Mouse (Mus musculus): ENCODE data around the gene Cdkn2b. TPM values are rescaled to one million over a fixed set of nuclear protein-coding genes. Genes with fewer than 3 reads are reported as not detected.

The Cdkn2b gene
- polyA plus RNA-seq (2015; fragmentation: Nextera tagmentation; extraction: Ambion mirVana) = 3.3 and 4.9 TPM in 2 replicates

DNA sequence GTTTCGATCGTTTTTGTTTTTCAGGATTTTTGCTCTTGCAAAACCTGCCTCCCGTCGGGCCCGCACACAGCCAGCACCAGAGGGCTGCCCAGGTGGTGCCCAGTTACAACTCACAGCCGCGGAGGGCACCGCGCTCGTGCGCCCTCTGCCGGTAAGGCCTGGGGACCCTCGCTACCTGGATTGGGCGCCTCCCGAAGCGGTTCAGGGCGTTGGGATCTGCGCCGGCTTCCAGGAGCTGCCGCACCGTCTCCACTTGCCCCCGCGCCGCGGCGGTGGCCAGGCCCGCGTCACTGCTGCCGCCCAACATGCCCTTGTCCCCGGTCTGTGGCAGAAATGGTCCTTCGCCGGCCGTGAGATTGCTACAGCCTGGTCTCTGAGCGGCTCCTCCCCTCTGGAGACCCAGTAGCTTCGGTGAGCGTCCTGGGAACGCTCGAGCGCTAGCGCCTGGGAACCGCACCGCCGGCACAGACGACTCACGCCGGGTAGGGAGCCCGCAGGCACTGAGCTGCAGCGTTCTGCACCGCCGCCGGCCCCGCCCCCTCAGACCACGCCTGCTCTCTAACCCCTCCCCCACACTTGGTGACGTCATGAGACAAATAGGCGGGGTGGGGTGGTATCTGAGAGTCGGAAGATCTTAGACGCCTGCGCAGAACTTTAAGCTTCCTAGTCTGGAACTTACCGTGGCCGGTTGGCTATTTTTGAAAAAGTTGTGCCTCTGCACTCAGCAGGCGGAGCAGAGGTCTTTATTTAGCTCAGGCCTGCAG lies at the start of gene Cdkn2b:
TSS of gene Cdkn2b (minus strand) at position 549 of the 764 bp plus-strand sequence.
- DNase-seq (ENCODE audit: low spot score) = peak; percentile 71
- Histone ChIP-seq H3K4me2 (ENCODE audit: low read length) (peak within 1 kb of the TSS; percentile 94), H3K27me3 (ENCODE audit: insufficient read depth, low read length) (peaks cover 60% of the 10 kb centered on the region), H3K27ac (no peak within 1 kb of the TSS), H3K36me3 (ENCODE audit: insufficient read depth, low read length) (no peaks in the 10 kb centered on the region), H3K4me1 (replicated peaks; ENCODE audit: insufficient read depth, low read length) (peaks cover 7% of the 10 kb centered on the region), H3K9me3 (replicated peaks; ENCODE audit: low read length) (no peaks in the 10 kb centered on the region), H3K9ac (ENCODE audit: low read depth, low read length) (peak within 1 kb of the TSS; percentile 38; the same call in 1 of the 2 replicates), H3K4me3 (replicated peaks; ENCODE audit: low read depth, low read length) (peak within 1 kb of the TSS; percentile 55)
- peak; percentile 92 for ATAC-seq (replicated peaks; ENCODE audit: low FRiP score, low read depth)
- under 1% methylated on average over 59 of the region's 61 CpGs for WGBS
- TF ChIP-seq CTCF (IDR thresholded peaks at IDR 0.05; ENCODE audit: low read depth) = peak; percentile 82

DNA sequence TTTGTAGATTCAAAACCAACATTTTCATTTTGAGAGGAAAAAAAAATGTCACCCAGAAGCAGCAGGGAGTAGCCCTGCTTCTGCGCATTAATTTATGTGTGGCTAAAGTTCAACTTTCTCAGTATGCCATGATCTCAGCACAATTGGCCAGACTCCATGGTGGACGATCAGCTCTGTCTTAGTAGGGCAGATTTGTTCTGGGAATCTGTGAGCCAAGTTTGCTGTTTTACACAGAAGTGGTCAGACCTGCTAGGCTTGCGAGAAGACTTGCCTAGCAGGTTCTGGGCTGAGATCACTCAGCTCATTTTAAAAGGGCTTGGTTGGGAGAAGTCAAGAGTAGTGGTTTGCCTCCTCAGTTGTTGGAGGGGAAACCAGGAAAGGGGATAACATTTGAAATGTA lies 49.5 kb upstream of the Cdkn2b start:
- H3K4me3 ChIP-seq (replicated peaks; ENCODE audit: low read depth, low read length) = no peak overlapping the region
- no peak overlapping the region for H3K9ac ChIP-seq (ENCODE audit: low read depth, low read length)
- H3K27ac ChIP-seq = no peak overlapping the region
- no peak for ATAC-seq (replicated peaks; ENCODE audit: low FRiP score, low read depth)
- no peaks in the 10 kb centered on the region for H3K4me1 ChIP-seq (replicated peaks; ENCODE audit: insufficient read depth, low read length)
- no peaks in the 10 kb centered on the region for H3K36me3 ChIP-seq (ENCODE audit: insufficient read depth, low read length)
- H3K9me3 ChIP-seq (replicated peaks; ENCODE audit: low read length) = no peaks in the 10 kb centered on the region
- WGBS = 46% methylated on average over 3 of the region's 3 CpGs
- no peaks in the 10 kb centered on the region for H3K27me3 ChIP-seq (ENCODE audit: insufficient read depth, low read length)
- H3K4me2 ChIP-seq (ENCODE audit: low read length) = no peak overlapping the region
- peak; percentile 19 for DNase-seq (ENCODE audit: low spot score)
- TF ChIP-seq CTCF (IDR thresholded peaks at IDR 0.05; ENCODE audit: low read depth) = no peak

GRCm38 (mm10) chr4:89359506-89359905 lies 48.7 kb upstream of the Cdkn2b start:
- no peak overlapping the region for H3K9ac ChIP-seq (ENCODE audit: low read depth, low read length)
- no peak overlapping the region for H3K4me2 ChIP-seq (ENCODE audit: low read length)
- no peaks in the 10 kb centered on the region for H3K27me3 ChIP-seq (ENCODE audit: insufficient read depth, low read length)
- no peak overlapping the region for H3K4me3 ChIP-seq (replicated peaks; ENCODE audit: low read depth, low read length)
- 84% methylated on average over 6 of the region's 6 CpGs for WGBS
- ATAC-seq (replicated peaks; ENCODE audit: low FRiP score, low read depth) (no peak), DNase-seq (ENCODE audit: low spot score) (no peak)
- no peak overlapping the region for H3K27ac ChIP-seq
- TF ChIP-seq CTCF (IDR thresholded peaks at IDR 0.05; ENCODE audit: low read depth) = no peak
- no peaks in the 10 kb centered on the region for H3K9me3 ChIP-seq (replicated peaks; ENCODE audit: low read length)
- H3K36me3 ChIP-seq (ENCODE audit: insufficient read depth, low read length) = no peaks in the 10 kb centered on the region
- no peaks in the 10 kb centered on the region for H3K4me1 ChIP-seq (replicated peaks; ENCODE audit: insufficient read depth, low read length)

DNA sequence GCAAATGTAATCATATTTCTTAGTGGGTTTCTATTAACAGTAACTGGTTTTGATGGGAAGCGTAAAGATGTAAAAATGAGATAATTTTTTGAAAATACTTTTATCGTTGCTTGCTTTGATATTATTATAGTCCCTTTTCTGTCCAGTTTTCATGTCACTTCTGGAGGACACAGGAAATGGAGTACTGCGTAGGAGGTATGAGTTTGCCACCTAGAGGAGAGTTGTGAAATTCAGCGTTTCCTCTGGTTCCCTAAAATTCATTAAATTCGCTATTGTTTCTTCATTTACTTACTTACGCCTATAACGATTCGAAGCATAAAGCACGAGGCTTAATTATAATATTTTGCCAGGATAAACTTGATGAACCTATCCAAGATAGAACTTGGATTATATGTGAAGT lies 43.1 kb upstream of the Cdkn2b start:
- 47% methylated on average over 9 of the region's 9 CpGs for WGBS
- DNase-seq (ENCODE audit: low spot score) = peak; percentile 48
- H3K9me3 ChIP-seq (replicated peaks; ENCODE audit: low read length) = no peaks in the 10 kb centered on the region

GRCm38 (mm10) chr4:89353071-89353582 lies 42.3 kb upstream of the Cdkn2b start:
- 69% methylated on average over 3 of the region's 3 CpGs for WGBS
- H3K9ac ChIP-seq (ENCODE audit: low read depth, low read length) = no peak overlapping the region
- DNase-seq (ENCODE audit: low spot score) (no peak), ATAC-seq (replicated peaks; ENCODE audit: low FRiP score, low read depth) (no peak)
- no peaks in the 10 kb centered on the region for H3K36me3 ChIP-seq (ENCODE audit: insufficient read depth, low read length)
- no peaks in the 10 kb centered on the region for H3K27me3 ChIP-seq (ENCODE audit: insufficient read depth, low read length)
- no peak overlapping the region for H3K4me2 ChIP-seq (ENCODE audit: low read length)
- H3K9me3 ChIP-seq (replicated peaks; ENCODE audit: low read length) = no peaks in the 10 kb centered on the region
- no peaks in the 10 kb centered on the region for H3K4me1 ChIP-seq (replicated peaks; ENCODE audit: insufficient read depth, low read length)
- no peak overlapping the region for H3K4me3 ChIP-seq (replicated peaks; ENCODE audit: low read depth, low read length)
- TF ChIP-seq CTCF (IDR thresholded peaks at IDR 0.05; ENCODE audit: low read depth) = no peak
- H3K27ac ChIP-seq = no peak overlapping the region

More for the DNA sequence above, 43.1 kb upstream of the Cdkn2b start:
- TF ChIP-seq CTCF (IDR thresholded peaks at IDR 0.05; ENCODE audit: low read depth) = peak; percentile 63
- no peaks in the 10 kb centered on the region for H3K36me3 ChIP-seq (ENCODE audit: insufficient read depth, low read length)
- H3K4me3 ChIP-seq (replicated peaks; ENCODE audit: low read depth, low read length) = no peak overlapping the region
- H3K27ac ChIP-seq = no peak overlapping the region
- H3K4me1 ChIP-seq (replicated peaks; ENCODE audit: insufficient read depth, low read length) = no peaks in the 10 kb centered on the region
- no peak overlapping the region for H3K4me2 ChIP-seq (ENCODE audit: low read length)
- H3K9ac ChIP-seq (ENCODE audit: low read depth, low read length) = no peak overlapping the region
- ATAC-seq (replicated peaks; ENCODE audit: low FRiP score, low read depth) = no peak
- H3K27me3 ChIP-seq (ENCODE audit: insufficient read depth, low read length) = no peaks in the 10 kb centered on the region

DNA sequence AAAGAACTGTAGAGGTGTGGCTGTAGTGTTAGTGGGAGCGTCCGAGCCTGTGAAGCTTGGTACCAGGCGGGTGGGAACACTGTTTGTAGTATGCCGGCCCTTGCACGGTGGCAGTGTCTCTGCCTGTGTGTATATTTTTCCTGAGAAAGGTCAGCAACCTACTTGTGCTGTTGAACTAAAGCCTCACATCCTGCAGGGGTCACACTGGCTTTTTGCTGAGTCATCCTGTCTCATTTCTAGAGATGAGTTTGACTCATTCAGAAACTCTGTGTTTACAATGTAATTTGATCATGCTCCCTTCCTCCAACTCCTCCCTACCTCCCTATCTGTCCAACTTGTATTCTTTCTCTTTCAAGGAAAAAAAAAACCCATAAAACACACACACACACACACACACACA lies 40.6 kb upstream of the Cdkn2b start:
- Histone ChIP-seq H3K36me3 (ENCODE audit: insufficient read depth, low read length) (no peaks in the 10 kb centered on the region), H3K4me3 (replicated peaks; ENCODE audit: low read depth, low read length) (no peak overlapping the region), H3K4me1 (replicated peaks; ENCODE audit: insufficient read depth, low read length) (no peaks in the 10 kb centered on the region), H3K27me3 (ENCODE audit: insufficient read depth, low read length) (no peaks in the 10 kb centered on the region), H3K9me3 (replicated peaks; ENCODE audit: low read length) (no peaks in the 10 kb centered on the region), H3K27ac (no peak overlapping the region), H3K9ac (ENCODE audit: low read depth, low read length) (no peak overlapping the region), H3K4me2 (ENCODE audit: low read length) (no peak overlapping the region)
- TF ChIP-seq CTCF (IDR thresholded peaks at IDR 0.05; ENCODE audit: low read depth) = no peak
- ATAC-seq (replicated peaks; ENCODE audit: low FRiP score, low read depth) = 0 out of 2 replicates have a peak, but pooled peaks have one; percentile 33
- WGBS = 22% methylated on average over 5 of the region's 5 CpGs
- peak; percentile 37 for DNase-seq (ENCODE audit: low spot score)

Data from kidney, postnatal 0 days (tissue).